Mouse (Mus musculus) embryonic facial prominence, embryonic 13.5 days (tissue): ENCODE results near the gene Efhc1. TPM values are rescaled to one million over a fixed set of nuclear protein-coding genes. Genes with fewer than 3 reads are reported as not detected.

Source experiments
- ATAC-seq: fragments of 200-750 bp; cut with Nextera tagmentation; 2 replicates; pipeline ENCODE4 v1.8.0; 2017; ENCODE audit warnings: low read depth; ENCODE audit not compliant: insufficient number of reproducible peaks, insufficient read depth, low FRiP score, low TSS enrichment
- H3K27ac ChIP-seq: fragments of 300-500 bp; sonication (generic); 2 replicates; pipeline ENCODE4 v1.5.1; 2015; ENCODE audit warnings: moderate library complexity, mild to moderate bottlenecking, inconsistent platforms
- H3K27me3 ChIP-seq: fragments of 300-500 bp; sonication (generic); 2 replicates; pipeline ENCODE4 v1.6.1; 2015; ENCODE audit warnings: mild to moderate bottlenecking, inconsistent platforms
- H3K36me3 ChIP-seq: fragments of 300-500 bp; sonication (generic); 2 replicates; pipeline ENCODE4 v1.6.1; 2015; ENCODE audit warnings: mild to moderate bottlenecking, inconsistent platforms
- H3K4me1 ChIP-seq: fragments of 300-500 bp; sonication (generic); 2 replicates; pipeline ENCODE4 v1.6.1; 2015; ENCODE audit warnings: inconsistent platforms
- H3K4me2 ChIP-seq: fragments of 300-500 bp; sonication (generic); 2 replicates; pipeline ENCODE4 v1.6.1; 2015; ENCODE audit warnings: moderate library complexity, mild to moderate bottlenecking, inconsistent platforms
- H3K4me3 ChIP-seq: fragments of 300-500 bp; sonication (generic); 2 replicates; pipeline ENCODE4 v1.5.1; 2015; ENCODE audit warnings: mild to moderate bottlenecking, inconsistent platforms
- H3K9ac ChIP-seq: fragments of 300-500 bp; sonication (generic); 2 replicates; pipeline ENCODE4 v1.6.1; 2015; ENCODE audit warnings: mild to moderate bottlenecking, inconsistent platforms
- H3K9me3 ChIP-seq: fragments of 300-500 bp; sonication (generic); 2 replicates; pipeline ENCODE4 v1.6.1; 2016; ENCODE audit warnings: inconsistent platforms
- WGBS: fragments of 180-500 bp; shearing (Covaris S2); methylation state at CpG from one replicate; pipeline ENCODE4 v1.1.7; 2015; ENCODE audit warnings: mixed read lengths; 5-methylcytosine and 5-hydroxymethylcytosine counted together
- polyA plus RNA-seq: library from polyadenylated mRNA; unstranded; fragments of >200 nt; fragmentation: Nextera tagmentation; extraction: Ambion mirVana; gene quantifications from 2 replicates; pipeline ENCODE4 v1.2.1, GENCODE M21; 2015

Gene Efhc1
- polyA plus RNA-seq, 1 experiment from 2014 or later, result 2.7 TPM

DNA sequence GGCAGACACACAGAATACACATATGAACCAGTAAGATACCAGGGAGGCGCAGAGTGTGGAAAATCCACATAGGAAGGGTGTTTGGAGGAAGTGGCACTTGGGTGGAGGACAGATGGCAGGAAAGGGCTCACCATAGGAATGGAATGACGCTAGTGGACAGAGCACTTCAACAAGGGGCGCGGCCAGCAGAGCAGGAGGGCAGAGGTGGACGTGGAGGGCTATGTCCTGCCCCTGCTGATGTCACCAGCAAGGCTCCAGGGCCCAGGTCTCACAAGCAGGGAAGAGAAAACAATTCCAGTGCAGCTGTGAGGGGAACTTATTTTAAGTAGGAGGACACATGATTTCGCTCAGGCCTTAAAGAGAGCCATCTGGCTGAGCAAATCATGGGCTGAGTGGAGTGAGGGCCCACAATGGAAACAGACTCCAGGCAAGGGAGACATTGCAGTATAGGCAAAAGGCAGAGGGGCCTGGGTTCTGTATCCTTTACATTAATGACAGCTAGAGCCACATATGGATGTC is 58.9 kb downstream of the Efhc1 start:
- Histone ChIP-seq H3K27me3 (no peaks in the 10 kb centered on the region), H3K9ac (0 out of 2 replicates have a peak overlapping the region, but pooled peaks have one; percentile 21), H3K36me3 (peaks cover 61% of the 10 kb centered on the region), H3K4me2 (no peak overlapping the region), H3K27ac (peak overlapping the region; percentile 44), H3K9me3 (no peaks in the 10 kb centered on the region), H3K4me1 (peaks cover 18% of the 10 kb centered on the region; the same call in 1 of the 2 replicates), H3K4me3 (no peak overlapping the region)
- 68% methylated on average over 6 of the region's 6 CpGs for WGBS
- ATAC-seq, result no peak

GRCm38 (mm10) chr1:21014463-21014862 is 63.0 kb downstream of the Efhc1 start:
- WGBS, result 65% methylated on average over 8 of the region's 8 CpGs
- Histone ChIP-seq H3K36me3 (peaks cover 35% of the 10 kb centered on the region), H3K27me3 (no peaks in the 10 kb centered on the region), H3K4me3 (no peak overlapping the region), H3K9me3 (no peaks in the 10 kb centered on the region), H3K4me2 (no peak overlapping the region), H3K27ac (no peak overlapping the region), H3K4me1 (peaks cover 18% of the 10 kb centered on the region; the same call in 1 of the 2 replicates), H3K9ac (no peak overlapping the region)
- no peak for ATAC-seq

DNA sequence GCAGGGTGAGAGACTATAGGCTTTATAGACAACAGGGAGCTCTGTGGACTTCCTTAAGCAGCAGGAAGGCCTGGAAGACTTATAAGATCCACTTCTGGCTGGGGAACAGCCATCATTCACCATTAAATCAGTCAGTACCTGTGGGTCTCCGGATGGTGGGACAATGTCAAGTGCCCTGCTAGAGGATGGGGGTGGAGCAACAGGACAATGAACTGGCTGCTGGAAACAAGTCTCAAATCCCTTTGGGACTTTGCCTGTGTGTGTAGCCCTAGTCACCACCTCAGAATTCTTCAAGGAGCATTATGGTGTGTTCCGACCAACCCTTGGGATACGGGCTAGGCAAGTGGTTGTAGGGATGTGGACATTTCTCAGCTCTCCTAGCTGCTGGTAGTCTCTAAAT is 71.7 kb downstream of the Efhc1 start:
- no peak overlapping the region for H3K27ac ChIP-seq
- no peaks in the 10 kb centered on the region for H3K36me3 ChIP-seq
- no peak overlapping the region for H3K9ac ChIP-seq
- no peak for ATAC-seq
- H3K4me2 ChIP-seq, result no peak overlapping the region
- WGBS, result 88% methylated on average over 3 of the region's 3 CpGs
- no peak overlapping the region for H3K4me3 ChIP-seq
- H3K4me1 ChIP-seq, result no peaks in the 10 kb centered on the region
- H3K9me3 ChIP-seq, result no peaks in the 10 kb centered on the region
- no peaks in the 10 kb centered on the region for H3K27me3 ChIP-seq

- Histone ChIP-seq H3K4me1 (no peaks in the 10 kb centered on the region), H3K9me3 (no peaks in the 10 kb centered on the region), H3K36me3 (no peaks in the 10 kb centered on the region), H3K27me3 (no peaks in the 10 kb centered on the region), H3K4me3 (no peak overlapping the region), H3K4me2 (no peak overlapping the region), H3K27ac (no peak overlapping the region), H3K9ac (no peak overlapping the region)
- no peak for ATAC-seq
- 73% methylated on average over 5 of the region's 5 CpGs for WGBS
Observed at GRCm38 (mm10) chr1:21025203-21025602, 73.8 kb downstream of the Efhc1 start.

DNA sequence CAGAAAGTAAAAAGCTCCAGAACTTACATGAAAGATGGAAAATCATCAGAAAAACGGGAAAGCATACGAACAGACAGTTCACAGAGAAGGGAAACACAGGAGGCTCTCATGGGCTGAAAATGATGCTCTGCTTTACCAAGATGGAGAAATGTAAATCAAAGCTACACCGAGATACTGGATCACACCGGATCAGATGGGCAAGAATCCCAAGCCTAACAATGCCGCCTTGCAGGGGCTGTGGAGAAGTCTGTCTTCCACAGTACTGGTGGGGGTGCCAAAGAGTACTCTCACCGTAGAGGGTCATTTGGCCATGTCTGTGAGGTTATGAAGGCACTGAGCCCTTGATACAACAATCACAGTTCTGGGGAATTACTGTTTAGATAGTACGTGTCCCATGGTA is 75.1 kb downstream of the Efhc1 start:
- no peak overlapping the region for H3K4me2 ChIP-seq
- ATAC-seq, result no peak

GRCm38 (mm10) chr1:21029000-21029399 is 77.6 kb downstream of the Efhc1 start:
- no peak overlapping the region for H3K4me3 ChIP-seq
- no peaks in the 10 kb centered on the region for H3K4me1 ChIP-seq
- H3K9me3 ChIP-seq, result no peaks in the 10 kb centered on the region
- ATAC-seq, result no peak
- peaks cover 4% of the 10 kb centered on the region; the same call in 1 of the 2 replicates for H3K36me3 ChIP-seq
- no peaks in the 10 kb centered on the region for H3K27me3 ChIP-seq
- H3K9ac ChIP-seq, result no peak overlapping the region
- H3K27ac ChIP-seq, result no peak overlapping the region
- no peak overlapping the region for H3K4me2 ChIP-seq
- WGBS, result 95% methylated on average over 4 of the region's 4 CpGs

More for the DNA sequence above, 75.1 kb downstream of the Efhc1 start:
- Histone ChIP-seq H3K27ac (no peak overlapping the region), H3K27me3 (no peaks in the 10 kb centered on the region), H3K9me3 (no peaks in the 10 kb centered on the region), H3K4me1 (no peaks in the 10 kb centered on the region), H3K9ac (no peak overlapping the region), H3K4me3 (no peak overlapping the region), H3K36me3 (no peaks in the 10 kb centered on the region; the same call in 1 of the 2 replicates)
- WGBS, result 83% methylated on average over 7 of the region's 7 CpGs

DNA sequence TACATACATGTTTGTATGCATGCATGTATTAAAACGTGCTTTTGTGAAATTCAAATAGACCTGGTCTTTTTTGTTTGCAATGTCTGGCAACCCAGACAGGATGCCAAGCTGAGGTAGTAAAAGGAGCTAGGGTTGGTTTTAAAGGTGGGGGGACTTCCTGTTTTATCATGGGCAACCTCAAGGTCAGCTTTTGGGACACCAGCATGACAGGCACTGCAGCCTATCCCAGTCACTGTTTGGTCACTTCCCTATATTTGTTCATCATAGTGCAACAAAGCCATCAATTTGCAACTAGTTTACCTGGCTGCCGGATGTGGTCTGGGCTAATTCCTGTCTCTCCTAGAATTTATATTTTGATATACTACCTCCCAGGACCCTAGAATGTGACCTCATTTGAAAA is 80.2 kb downstream of the Efhc1 start:
- H3K36me3 ChIP-seq, result peaks cover 12% of the 10 kb centered on the region; the same call in 1 of the 2 replicates
- no peak overlapping the region for H3K27ac ChIP-seq
- ATAC-seq, result no peak
- no peak overlapping the region for H3K4me3 ChIP-seq
- H3K27me3 ChIP-seq, result no peaks in the 10 kb centered on the region
- no peak overlapping the region for H3K4me2 ChIP-seq
- H3K9ac ChIP-seq, result no peak overlapping the region
- 94% methylated on average over 2 of the region's 2 CpGs for WGBS
- no peaks in the 10 kb centered on the region for H3K9me3 ChIP-seq
- no peaks in the 10 kb centered on the region for H3K4me1 ChIP-seq

- no peak overlapping the region for H3K4me2 ChIP-seq
- peaks cover 20% of the 10 kb centered on the region; the same call in 1 of the 2 replicates for H3K36me3 ChIP-seq
- no peaks in the 10 kb centered on the region for H3K27me3 ChIP-seq
- WGBS, result 86% methylated on average over 11 of the region's 11 CpGs
- H3K4me1 ChIP-seq, result no peaks in the 10 kb centered on the region
- no peak overlapping the region for H3K9ac ChIP-seq
- ATAC-seq, result 0 out of 2 replicates have a peak, but pooled peaks have one; percentile 26
- no peaks in the 10 kb centered on the region for H3K9me3 ChIP-seq
- H3K4me3 ChIP-seq, result no peak overlapping the region
- H3K27ac ChIP-seq, result no peak overlapping the region
Observed at GRCm38 (mm10) chr1:21033065-21033791, 81.8 kb downstream of the Efhc1 start.

DNA sequence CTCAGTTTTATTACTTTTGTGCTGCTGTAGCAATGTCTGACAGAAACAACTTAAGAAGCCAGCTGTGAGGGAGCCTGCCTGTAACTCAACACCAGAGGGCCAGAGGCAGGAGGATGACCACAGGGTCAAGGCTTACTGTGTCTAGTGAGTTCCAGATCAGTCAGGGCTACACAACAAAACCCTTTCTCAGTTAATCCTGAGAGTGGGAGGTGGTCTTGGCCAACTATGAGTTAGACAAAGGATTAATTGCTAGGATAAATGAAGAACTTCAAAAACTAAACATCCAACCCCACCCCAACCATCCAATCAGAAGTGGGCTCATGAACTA is 82.3 kb downstream of the Efhc1 start:
- no peak overlapping the region for H3K4me3 ChIP-seq
- H3K4me2 ChIP-seq, result no peak overlapping the region
- H3K27ac ChIP-seq, result no peak overlapping the region
- no peak for ATAC-seq
- no peaks in the 10 kb centered on the region for H3K27me3 ChIP-seq
- H3K9me3 ChIP-seq, result no peaks in the 10 kb centered on the region
- H3K4me1 ChIP-seq, result no peaks in the 10 kb centered on the region
- peaks cover 20% of the 10 kb centered on the region; the same call in 1 of the 2 replicates for H3K36me3 ChIP-seq
- H3K9ac ChIP-seq, result no peak overlapping the region

- 83% methylated on average over 6 of the region's 6 CpGs for WGBS
- Histone ChIP-seq H3K4me2 (no peak overlapping the region), H3K4me1 (peaks cover 8% of the 10 kb centered on the region), H3K36me3 (peaks cover 20% of the 10 kb centered on the region; the same call in 1 of the 2 replicates), H3K4me3 (no peak overlapping the region), H3K9me3 (no peaks in the 10 kb centered on the region), H3K27ac (no peak overlapping the region), H3K27me3 (no peaks in the 10 kb centered on the region), H3K9ac (no peak overlapping the region)
- ATAC-seq, result no peak
Observed at GRCm38 (mm10) chr1:21035878-21036277, 84.5 kb downstream of the Efhc1 start.

DNA sequence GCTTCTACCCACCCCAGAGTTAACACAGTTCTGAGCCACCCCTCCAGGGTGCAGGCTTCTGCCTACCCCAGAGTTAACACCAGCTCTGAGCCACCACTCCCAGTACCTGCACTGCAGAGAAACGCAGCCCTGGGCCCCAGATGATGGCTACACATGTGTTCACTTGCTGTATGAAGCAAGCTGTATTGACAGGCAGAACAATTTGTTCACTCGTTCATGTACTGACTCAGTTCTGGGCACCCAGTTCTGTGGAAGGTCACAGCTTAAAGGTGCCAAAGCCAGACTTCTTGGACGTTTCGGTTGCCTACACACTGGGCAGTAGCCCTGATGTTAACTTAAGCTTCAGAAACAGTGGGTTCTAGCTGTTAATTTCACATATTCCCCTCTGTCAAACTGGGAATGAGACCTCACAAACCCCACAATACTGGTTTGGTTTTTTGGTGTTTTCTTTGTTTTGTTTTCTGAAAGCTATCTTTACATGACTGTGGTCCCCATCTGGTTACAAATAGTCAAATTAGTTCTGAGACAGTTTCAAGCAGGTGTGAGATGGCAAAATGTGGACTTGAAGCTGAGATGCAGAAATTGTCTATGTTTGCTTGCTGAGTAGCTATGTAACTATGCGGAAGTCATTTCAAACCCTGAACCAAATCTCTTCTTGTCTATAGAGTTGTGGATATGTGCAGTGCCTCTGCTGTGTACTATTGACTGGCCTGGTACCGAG is 86.6 kb downstream of the Efhc1 start:
- ATAC-seq, result no peak
- Histone ChIP-seq H3K36me3 (peaks cover 16% of the 10 kb centered on the region; the same call in 1 of the 2 replicates), H3K27ac (no peak overlapping the region), H3K4me3 (no peak overlapping the region), H3K27me3 (no peaks in the 10 kb centered on the region), H3K9me3 (no peaks in the 10 kb centered on the region), H3K9ac (no peak overlapping the region), H3K4me1 (peaks cover 28% of the 10 kb centered on the region), H3K4me2 (no peak overlapping the region)
- WGBS, result 81% methylated on average over 6 of the region's 6 CpGs

DNA sequence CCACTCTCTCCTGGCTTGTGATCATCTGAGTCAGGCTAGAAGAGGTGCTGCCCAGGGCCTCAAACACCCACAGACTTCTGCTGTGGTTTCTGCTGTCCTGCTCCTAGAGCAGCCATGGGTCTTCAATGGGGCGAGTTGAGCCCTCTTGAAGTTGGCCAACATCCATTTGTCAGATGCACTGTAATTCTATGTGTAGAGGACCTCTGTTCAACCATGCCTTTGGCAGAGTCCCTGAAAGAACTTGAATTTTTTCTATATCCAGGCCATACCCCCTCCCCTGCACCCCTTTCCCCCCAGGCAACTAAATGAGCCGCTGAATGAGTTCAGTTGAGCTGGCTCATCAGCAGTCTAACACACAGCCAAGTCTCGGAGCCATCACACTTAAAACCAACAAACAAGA is 88.1 kb downstream of the Efhc1 start:
- H3K4me3 ChIP-seq, result no peak overlapping the region
- H3K36me3 ChIP-seq, result peaks cover 16% of the 10 kb centered on the region; the same call in 1 of the 2 replicates
- no peaks in the 10 kb centered on the region for H3K27me3 ChIP-seq
- no peaks in the 10 kb centered on the region for H3K9me3 ChIP-seq
- peaks cover 28% of the 10 kb centered on the region for H3K4me1 ChIP-seq
- no peak overlapping the region for H3K9ac ChIP-seq
- no peak overlapping the region for H3K27ac ChIP-seq
- no peak for ATAC-seq
- H3K4me2 ChIP-seq, result no peak overlapping the region
- WGBS, result 84% methylated on average over 3 of the region's 3 CpGs
